8 mouse cellular contexts compared by ENCODE assay signal in the genomic region with DNA sequence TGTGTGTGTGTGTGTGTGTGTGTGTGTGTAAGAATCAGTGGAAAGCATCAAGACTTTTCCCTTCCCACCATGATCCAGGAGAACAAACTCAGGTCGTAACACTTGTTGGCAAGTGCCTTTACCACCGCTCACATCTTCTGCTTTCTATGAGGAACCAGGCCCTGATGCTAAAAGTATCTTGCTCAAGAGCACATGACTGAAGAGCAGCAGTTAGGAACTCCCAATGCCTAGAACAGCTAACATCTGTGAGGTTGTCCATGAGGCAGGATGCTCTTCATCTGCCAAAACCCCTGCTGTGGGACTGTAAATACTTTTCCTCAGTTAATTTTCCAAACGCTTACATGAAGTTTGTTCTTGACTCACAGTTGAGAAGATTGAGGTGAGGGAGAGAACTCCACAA. TPM values are rescaled to one million over a fixed set of nuclear protein-coding genes. Genes with fewer than 3 reads are reported as not detected.
A peak's percentile ranks its signal among the peaks of the same experiment; 100 is the strongest.
DNase-seq lines count a peak whose midpoint lies in the region; ATAC-seq and TF ChIP-seq lines count a peak whose summit lies in the region.

No protein-coding gene starts in this region.

- in situ Hi-C loops in CH12.LX (cut with MboI; ENCODE audit: low pct_ligation_motif_present, low pct_unique_long_range_greater_than_20kb, low sequenced_read_pairs), result no loop called here

- no peak for TF ChIP-seq CTCF in CH12.LX (conservative IDR thresholded peaks at IDR 0.05 in 1 of 2, IDR thresholded peaks at IDR 0.05 in 1 of 2; ENCODE audit: low read depth in 2 of 2, low read length in 2 of 2)
- no peak for TF ChIP-seq CTCF in liver, postnatal 0 days (IDR thresholded peaks at IDR 0.05; ENCODE audit: low read depth)

- H3K27ac ChIP-seq in CH12.LX (ENCODE audit: insufficient read depth, low read depth), result no peak overlapping the region
- H3K27ac ChIP-seq in heart, embryonic 15.5 days, result peak overlapping the region; percentile 63
- H3K27ac ChIP-seq in liver, postnatal 0 days (ENCODE audit: low read depth), result peak overlapping the region; percentile 44; the same call in 1 of the 2 replicates
- H3K27ac ChIP-seq in neural tube, embryonic 15.5 days (replicated peaks), result peak overlapping the region; percentile 56; the same call in 1 of the 2 replicates

- TF ChIP-seq POLR2A in CH12.LX (IDR thresholded peaks at IDR 0.05; ENCODE audit: low read depth, low read length), result no peak

- H3K4me3 ChIP-seq in CH12.LX (replicated peaks in 1 of 3; ENCODE audit: low read depth in 2 of 3, low read length in 2 of 3, poor library complexity in 1 of 3), result peak overlapping the region in 1 of 3 experiments; percentile 27
- peak overlapping the region; percentile 82 for H3K4me3 ChIP-seq in heart, embryonic 15.5 days
- H3K4me3 ChIP-seq in liver, postnatal 0 days (ENCODE audit: low read depth, low read length), result peak overlapping the region; percentile 89
- peak overlapping the region; percentile 95 for H3K4me3 ChIP-seq in neural tube, embryonic 15.5 days (replicated peaks)

- 59% methylated on average over 3 of the region's 3 CpGs for WGBS in heart, embryonic 15.5 days
- WGBS in liver, postnatal 0 days (ENCODE audit: insufficient replicate concordance), result 44% methylated on average over 3 of the region's 3 CpGs
- WGBS in neural tube, embryonic 15.5 days, result 58% methylated on average over 3 of the region's 3 CpGs

- H3K9me3 ChIP-seq in CH12.LX (replicated peaks; ENCODE audit: low read length), result no peaks in the 10 kb centered on the region
- H3K9me3 ChIP-seq in heart, embryonic 15.5 days (replicated peaks), result no peaks in the 10 kb centered on the region
- H3K9me3 ChIP-seq in liver, postnatal 0 days (ENCODE audit: low read length), result no peaks in the 10 kb centered on the region
- H3K9me3 ChIP-seq in neural tube, embryonic 15.5 days (replicated peaks), result no peaks in the 10 kb centered on the region

- ATAC-seq in heart, embryonic 15.5 days (replicated peaks; ENCODE audit: insufficient number of reproducible peaks, insufficient read depth, low FRiP score, low read depth), result no peak
- ATAC-seq in liver, postnatal 0 days, result peak; percentile 20
- peak; percentile 27; the same call in 1 of the 2 replicates for ATAC-seq in neural tube, embryonic 15.5 days (ENCODE audit: low FRiP score)

- 0 out of 2 replicates have a peak, but pooled peaks cover 3% of the 10 kb centered on the region for H3K79me2 ChIP-seq in CH12.LX (replicated peaks; ENCODE audit: control insufficient read depth, extremely low read depth, insufficient read depth, poor library complexity, severe bottlenecking)

- TF ChIP-seq RAD21 in CH12.LX (IDR thresholded peaks at IDR 0.05; ENCODE audit: low read depth, low read length), result no peak

- no peaks in the 10 kb centered on the region for H3K27me3 ChIP-seq in CH12.LX (replicated peaks)
- H3K27me3 ChIP-seq in heart, embryonic 15.5 days, result no peaks in the 10 kb centered on the region
- H3K27me3 ChIP-seq in liver, postnatal 0 days (ENCODE audit: insufficient read depth, low read length), result no peaks in the 10 kb centered on the region
- no peaks in the 10 kb centered on the region for H3K27me3 ChIP-seq in neural tube, embryonic 15.5 days (replicated peaks)

- no peak for TF ChIP-seq EP300 in CH12.LX (IDR thresholded peaks at IDR 0.05; ENCODE audit: low read length)
- no peak for TF ChIP-seq EP300 in liver, postnatal 0 days (IDR thresholded peaks at IDR 0.05; ENCODE audit: low read depth)

- H3K9ac ChIP-seq in CH12.LX (ENCODE audit: insufficient read depth, low read depth), result no peak overlapping the region
- H3K9ac ChIP-seq in heart, embryonic 15.5 days, result no peak overlapping the region
- no peak overlapping the region for H3K9ac ChIP-seq in liver, postnatal 0 days (replicated peaks)
- no peak overlapping the region for H3K9ac ChIP-seq in neural tube, embryonic 15.5 days (replicated peaks)

- dilution Hi-C loops in CH12.LX (cut with MboI; ENCODE audit: extremely low pct_ligation_motif_present, extremely low pct_unique_long_range_greater_than_20kb, low sequenced_read_pairs), result no loop called here

- DNase-seq in cerebellum, adult 8-10 months, result peak; percentile 28
- no peak for DNase-seq in cerebellum, postnatal 25 days
- peak; percentile 37 for DNase-seq in CH12.LX (ENCODE audit: extremely low read depth)
- DNase-seq in liver, postnatal 0 days, result no peak
- no peak for DNase-seq in adrenal gland, postnatal 14 days
- DNase-seq in embryo, embryonic 10.5 days (ENCODE audit: low spot score), result no peak

- peaks cover 5 to 57% of the 10 kb centered on the region in 2 experiments; a peak in 3 of 4 replicates for H3K4me1 ChIP-seq in CH12.LX (ENCODE audit: control insufficient read depth in 1 of 2, insufficient read depth in 2 of 2)
- peaks cover 19% of the 10 kb centered on the region for H3K4me1 ChIP-seq in heart, embryonic 15.5 days (replicated peaks)
- H3K4me1 ChIP-seq in liver, postnatal 0 days (ENCODE audit: insufficient read depth), result peaks cover 24% of the 10 kb centered on the region
- peaks cover 21% of the 10 kb centered on the region for H3K4me1 ChIP-seq in neural tube, embryonic 15.5 days

- peaks cover 0 to 7% of the 10 kb centered on the region in 2 experiments for H3K36me3 ChIP-seq in CH12.LX (replicated peaks in 1 of 2; ENCODE audit: control insufficient read depth in 1 of 2, insufficient read depth in 1 of 2, low read length in 1 of 2)
- H3K36me3 ChIP-seq in heart, embryonic 15.5 days, result no peaks in the 10 kb centered on the region; the same call in 1 of the 2 replicates
- H3K36me3 ChIP-seq in liver, postnatal 0 days (replicated peaks; ENCODE audit: insufficient read depth, low read length), result no peaks in the 10 kb centered on the region
- H3K36me3 ChIP-seq in neural tube, embryonic 15.5 days, result no peaks in the 10 kb centered on the region

- H3K4me2 ChIP-seq in CH12.LX (ENCODE audit: insufficient read depth, low read depth, poor library complexity, severe bottlenecking), result peak overlapping the region; percentile 57; the same call in 1 of the 2 replicates
- H3K4me2 ChIP-seq in heart, embryonic 15.5 days, result peak overlapping the region; percentile 78
- peak overlapping the region; percentile 97 for H3K4me2 ChIP-seq in liver, postnatal 0 days (ENCODE audit: low read depth, low read length)
- peak overlapping the region; percentile 77 for H3K4me2 ChIP-seq in neural tube, embryonic 15.5 days

TF ChIP-seq in CH12.LX, 34 proteins besides CTCF, POLR2A, EP300 and RAD21:
- TF ChIP-seq SMC3 (IDR thresholded peaks at IDR 0.05; ENCODE audit: low read depth, low read length) (no peak), MEF2A (IDR thresholded peaks at IDR 0.05; ENCODE audit: borderline replicate concordance, low read depth, low read length) (0 out of 2 replicates have a peak, but pooled peaks have one; percentile 4), KAT2A (IDR thresholded peaks at IDR 0.05; ENCODE audit: insufficient replicate concordance, low read length) (no peak)

RNA-seq across cellular contexts. Expression of gene Zdhhc13, which starts 0.5 kb away (rescaled TPM):
- total RNA-seq in CH12.LX (2012; rRNA removed) (19.9 and 22.0 TPM in 2 replicates), CH12.LX (2014; rRNA removed) (74.3 and 76.8 TPM in 2 replicates)
- polyA plus RNA-seq in CH12.LX (2012; ENCODE audit: insufficient read length, low read depth), result 29.8 and 32.3 TPM in 2 replicates
- 29.0 and 31.2 TPM in 2 replicates for polyA plus RNA-seq in heart, embryonic 15.5 days (2015; fragmentation: Nextera tagmentation; extraction: Ambion mirVana)
- polyA plus RNA-seq in liver, postnatal 0 days (2015; fragmentation: Nextera tagmentation; extraction: Ambion mirVana), result 8.2 and 10.3 TPM in 2 replicates
- 36.5 and 39.2 TPM in 2 replicates for polyA plus RNA-seq in neural tube, embryonic 15.5 days (2015; fragmentation: Nextera tagmentation; extraction: Ambion mirVana)
- 9.5 and 10.6 TPM in 2 replicates for total RNA-seq in adrenal gland, postnatal 14 days (2021)

RNA-seq across cellular contexts. Expression of gene Csrp3, which starts 59.5 kb away (rescaled TPM):
- total RNA-seq in CH12.LX (2012; rRNA removed) (1.4 and 1.7 TPM in 2 replicates), CH12.LX (2014; rRNA removed) (2.3 and 2.5 TPM in 2 replicates)
- 0.29 TPM in 1 of 2 replicates, not detected in the other for polyA plus RNA-seq in CH12.LX (2012; ENCODE audit: insufficient read length, low read depth)
- polyA plus RNA-seq in heart, embryonic 15.5 days (2015; fragmentation: Nextera tagmentation; extraction: Ambion mirVana), result 1,541 and 1,964 TPM in 2 replicates
- 0.85 and 2.5 TPM in 2 replicates for polyA plus RNA-seq in liver, postnatal 0 days (2015; fragmentation: Nextera tagmentation; extraction: Ambion mirVana)
- 6.1 and 10.0 TPM in 2 replicates for polyA plus RNA-seq in neural tube, embryonic 15.5 days (2015; fragmentation: Nextera tagmentation; extraction: Ambion mirVana)
- total RNA-seq in adrenal gland, postnatal 14 days (2021), result 0.44 TPM in 1 of 2 replicates, not detected in the other

Comparison
In these comparisons a context has a peak if more than half of its experiments do, and no peak if none do; other contexts are left out.
1. DNase-seq: peak in cerebellum, adult 8-10 months (single experiment) and CH12.LX (single experiment); none in cerebellum, postnatal 25 days (0 of 2), liver, postnatal 0 days (single experiment), adrenal gland, postnatal 14 days (single experiment) and embryo, embryonic 10.5 days (single experiment).
2. RNA of gene Csrp3, which starts 59.5 kb away (polyA plus RNA-seq): 1,541 to 1,964 TPM in heart, embryonic 15.5 days; 6.1 to 10.0 TPM in neural tube, embryonic 15.5 days, 0.85 to 2.5 TPM in liver, postnatal 0 days and 0.29 TPM in CH12.LX; every median in the first group is over 100 times any median in the second.
3. Peak in every context shown above with its lines, with median percentiles within 50 percentile points of each other: H3K4me2 ChIP-seq.